Mouse (Mus musculus): Measurements from ENCODE around the gene Kcng4.

- no peak for TF ChIP-seq POLR2A (IDR thresholded peaks at IDR 0.05; ENCODE audit: insufficient read depth, low read depth, low read length)
- no peak for TF ChIP-seq EP300 (IDR thresholded peaks at IDR 0.05; ENCODE audit: insufficient read depth, low read depth, low read length)
- TF ChIP-seq CTCF (IDR thresholded peaks at IDR 0.05) = no peak
Measured at GRCm38 (mm10) chr8:119665270-119665669, 29.8 kb upstream of the Kcng4 start.

Measured in heart, adult 2 months (tissue).